Mouse (Mus musculus) hindlimb bud, embryonic 11.5 days (tissue): ENCODE data around the gene Palm.

Source experiments
- DNase-seq: peaks from one replicate; pipeline ENCODE4 v3.0.0-alpha.2; 2012; ENCODE audit warnings: low read depth, low spot score; ENCODE audit errors: extremely low spot score

The Palm gene

DNA sequence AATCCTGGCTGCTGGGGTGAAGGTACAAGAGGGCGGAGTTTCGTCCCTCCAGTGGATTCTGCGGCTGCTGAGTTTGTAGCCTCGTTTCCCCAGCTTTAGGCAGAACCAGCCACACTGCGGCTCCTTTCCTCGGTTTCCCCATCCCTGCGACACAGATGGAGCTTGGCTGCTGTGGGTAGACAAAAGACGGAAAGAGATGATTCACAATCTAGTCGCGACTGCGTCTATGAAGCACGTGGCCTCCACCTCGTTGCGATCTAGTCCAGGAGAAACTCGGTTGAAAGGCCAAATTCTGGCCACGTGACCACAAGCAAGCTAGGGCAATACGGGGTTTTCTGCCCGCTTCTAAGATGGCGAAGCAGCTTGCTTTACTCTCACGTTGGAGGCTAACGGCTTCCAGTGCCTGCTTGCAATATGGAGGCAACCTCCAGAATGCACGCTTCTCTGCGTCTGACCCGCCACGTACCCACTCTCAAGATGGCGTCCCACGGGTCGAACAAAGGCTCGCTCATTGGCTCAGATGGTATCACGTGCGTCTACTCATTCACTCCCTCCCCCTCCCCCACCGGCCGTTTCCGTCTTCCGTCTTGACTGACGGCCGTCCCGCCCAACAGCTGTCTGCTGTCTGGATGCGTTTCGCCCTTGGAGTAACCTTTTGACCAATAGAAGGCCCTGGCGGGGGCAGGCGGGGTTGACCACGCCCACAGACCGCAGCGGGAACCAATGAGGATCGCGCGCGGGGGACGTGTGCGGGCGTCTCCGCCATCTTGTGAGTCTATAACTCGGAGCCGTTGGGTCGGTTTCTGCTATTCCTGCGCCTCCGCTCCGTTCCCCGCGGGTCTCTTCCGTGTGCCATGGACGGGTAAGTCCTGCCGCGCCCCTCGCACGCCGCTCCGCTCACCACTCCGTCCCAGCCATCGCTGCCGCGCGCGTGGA lies 60.8 kb downstream of the Palm start, which contains the start of gene Ptbp1:
Gene Ptbp1, plus strand, starts transcription at position 568 of the 936 bp plus-strand sequence.
- DNase-seq = peak; percentile 98

DNA sequence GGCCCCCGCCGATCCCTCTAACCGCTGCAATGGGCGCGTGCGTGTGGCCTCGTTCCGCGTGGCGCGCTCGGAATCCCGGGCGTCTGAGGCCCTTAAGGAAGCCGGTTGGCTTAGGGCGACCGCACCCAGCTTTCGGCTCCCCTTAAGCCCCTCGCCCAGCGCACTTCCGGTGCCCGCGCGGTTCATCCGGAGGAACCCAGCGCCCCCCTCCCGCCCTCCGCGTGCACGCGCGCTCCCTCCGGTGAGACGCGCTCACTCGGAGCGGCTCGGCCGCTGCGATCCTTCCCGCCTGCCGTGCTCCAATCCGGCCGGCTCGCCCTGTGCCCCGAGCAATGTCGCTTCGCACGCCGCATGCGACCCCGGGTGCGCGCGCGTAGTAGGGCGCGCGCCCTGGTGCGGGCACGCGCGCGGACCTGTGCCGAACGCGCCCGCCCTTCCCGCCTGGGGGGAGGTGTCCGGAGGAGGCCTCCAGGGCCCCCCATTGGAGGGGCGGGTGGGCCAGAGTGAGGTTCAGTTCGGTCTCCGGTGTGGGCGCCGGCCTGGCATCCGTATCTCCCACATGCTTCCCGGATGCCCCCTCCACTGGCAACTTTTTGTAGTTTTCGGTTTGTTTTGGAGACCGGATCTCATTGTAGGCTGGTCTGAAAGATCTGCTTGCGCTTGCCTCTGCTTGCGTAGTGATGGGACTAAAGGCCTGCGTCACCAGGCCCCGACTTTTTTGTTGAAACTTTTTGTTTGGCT lies 61.6 kb downstream of the Palm start:
- DNase-seq = no peak

DNA sequence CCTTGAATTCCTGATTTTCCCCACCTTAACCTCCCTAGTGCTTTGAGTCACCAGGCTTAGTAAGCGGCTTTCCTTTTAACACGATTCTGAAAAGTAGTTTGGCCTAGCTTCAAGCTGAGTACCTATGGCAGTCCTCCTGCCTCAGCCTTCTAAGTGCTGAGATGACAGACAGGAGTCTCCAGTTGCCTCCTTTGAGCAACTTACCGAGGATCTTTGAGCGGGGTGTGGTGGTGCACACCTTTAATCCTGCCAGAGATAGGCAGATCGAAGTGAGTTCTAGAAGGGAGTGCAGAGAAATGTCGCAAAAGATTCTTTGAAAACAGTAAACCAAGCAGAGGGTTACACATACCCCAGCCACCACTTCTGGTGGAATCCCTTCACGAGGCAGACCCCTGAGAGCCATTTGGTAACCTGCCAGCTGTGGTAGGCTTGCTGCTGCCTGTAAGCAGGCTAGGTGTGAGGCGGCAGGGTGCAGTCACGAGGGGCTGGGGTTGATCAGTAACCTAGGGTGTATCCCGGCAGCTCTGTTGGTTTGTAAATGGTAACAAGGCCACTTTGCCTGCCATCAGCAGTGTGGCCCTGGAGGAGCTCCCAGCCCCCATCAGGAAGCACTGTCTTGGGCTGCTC lies 62.3 kb downstream of the Palm start:
- no peak for DNase-seq

DNA sequence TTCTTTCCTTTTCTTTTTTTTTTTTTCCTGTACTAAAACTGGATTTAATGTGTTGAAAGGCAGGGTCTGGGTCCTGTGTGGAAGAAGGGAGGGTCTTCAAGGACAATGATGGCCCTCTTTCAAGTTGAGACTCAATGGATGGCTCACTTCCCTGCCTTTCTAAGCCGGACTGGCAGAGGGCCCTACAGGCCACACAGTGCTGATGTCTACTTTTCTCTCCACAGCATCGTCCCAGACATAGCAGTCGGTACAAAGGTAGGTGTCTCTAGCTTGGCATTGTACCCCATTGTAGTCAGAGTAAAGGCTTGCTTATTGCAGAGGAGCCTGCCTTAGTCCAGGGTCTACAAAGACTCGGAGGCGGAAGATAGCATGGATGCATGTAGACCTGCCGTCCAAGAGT lies 62.9 kb downstream of the Palm start:
- DNase-seq = no peak

DNA sequence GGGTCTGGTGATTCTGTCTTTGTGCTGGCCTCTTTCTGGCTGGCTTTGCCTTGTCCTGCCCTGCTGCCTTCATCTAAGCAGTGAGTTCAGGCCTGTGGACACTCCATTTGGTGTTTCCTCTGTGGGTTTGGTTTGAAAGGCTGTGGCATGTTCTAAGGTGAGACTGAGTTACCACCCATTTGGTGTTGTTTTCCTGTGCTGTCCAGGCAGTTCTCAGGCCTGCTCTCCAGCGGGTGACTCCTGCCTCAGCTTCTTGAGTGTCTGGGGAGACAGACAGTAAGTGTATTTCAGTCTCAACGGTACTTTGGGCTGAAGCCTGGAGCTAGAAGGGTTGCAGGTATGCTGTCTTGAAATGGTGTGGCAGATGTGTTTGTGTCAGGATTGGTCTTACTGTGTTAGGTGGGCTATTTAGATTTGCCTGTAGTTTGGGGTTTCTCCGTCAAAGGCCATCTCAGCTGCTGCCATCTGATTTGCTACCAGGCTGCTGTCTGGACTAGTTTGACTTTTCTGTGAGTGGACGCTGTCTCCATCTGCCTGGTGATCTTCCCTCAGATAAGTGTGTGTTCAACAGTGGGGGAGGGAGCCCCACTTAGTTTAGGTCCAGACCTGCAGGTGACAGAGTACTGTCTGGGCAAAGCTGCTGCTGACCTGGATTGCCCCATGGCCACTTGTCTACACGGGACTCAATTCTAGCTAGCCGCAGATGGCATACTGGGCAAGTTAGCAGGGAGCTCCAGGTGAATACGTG lies 63.5 kb downstream of the Palm start:
- no peak for DNase-seq

DNA sequence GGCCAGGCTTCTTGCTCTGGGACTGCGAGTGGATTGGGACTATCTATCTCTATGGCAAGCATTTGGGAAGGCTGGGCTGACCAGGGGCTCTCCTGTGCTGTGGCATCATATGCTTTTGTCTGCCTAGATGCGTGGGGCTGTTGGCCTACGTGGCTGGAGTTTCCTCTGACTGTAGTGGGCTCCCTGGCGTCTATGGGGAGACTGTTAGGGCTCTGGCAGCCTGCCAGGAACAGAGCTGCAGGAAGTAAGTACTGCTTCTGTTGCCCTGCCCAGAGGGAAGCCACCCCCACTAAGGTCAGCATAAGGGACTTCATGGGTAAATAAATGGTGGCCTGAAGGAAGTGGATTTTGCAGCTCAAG lies 64.1 kb downstream of the Palm start:
- DNase-seq = no peak

DNA sequence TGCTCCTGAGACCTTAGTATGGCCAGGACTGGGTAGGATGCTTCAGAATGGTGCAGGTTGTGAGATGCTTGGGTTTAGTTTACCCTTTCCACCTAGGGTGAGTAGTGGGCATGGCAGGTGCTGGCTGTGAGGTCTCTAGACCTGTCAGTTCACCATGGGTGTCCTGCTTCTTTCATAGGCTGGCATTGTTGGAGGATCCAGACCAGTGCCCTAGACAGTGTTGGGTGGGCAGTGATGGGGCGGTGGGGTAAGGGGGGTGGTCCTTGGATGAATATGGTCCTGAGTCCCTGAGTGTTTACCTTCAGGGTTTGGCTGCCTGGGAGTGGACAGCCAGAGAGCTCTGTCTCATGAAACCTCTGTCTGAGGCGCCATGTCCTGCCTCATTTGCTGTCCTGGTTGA lies 64.5 kb downstream of the Palm start:
- DNase-seq = no peak

DNA sequence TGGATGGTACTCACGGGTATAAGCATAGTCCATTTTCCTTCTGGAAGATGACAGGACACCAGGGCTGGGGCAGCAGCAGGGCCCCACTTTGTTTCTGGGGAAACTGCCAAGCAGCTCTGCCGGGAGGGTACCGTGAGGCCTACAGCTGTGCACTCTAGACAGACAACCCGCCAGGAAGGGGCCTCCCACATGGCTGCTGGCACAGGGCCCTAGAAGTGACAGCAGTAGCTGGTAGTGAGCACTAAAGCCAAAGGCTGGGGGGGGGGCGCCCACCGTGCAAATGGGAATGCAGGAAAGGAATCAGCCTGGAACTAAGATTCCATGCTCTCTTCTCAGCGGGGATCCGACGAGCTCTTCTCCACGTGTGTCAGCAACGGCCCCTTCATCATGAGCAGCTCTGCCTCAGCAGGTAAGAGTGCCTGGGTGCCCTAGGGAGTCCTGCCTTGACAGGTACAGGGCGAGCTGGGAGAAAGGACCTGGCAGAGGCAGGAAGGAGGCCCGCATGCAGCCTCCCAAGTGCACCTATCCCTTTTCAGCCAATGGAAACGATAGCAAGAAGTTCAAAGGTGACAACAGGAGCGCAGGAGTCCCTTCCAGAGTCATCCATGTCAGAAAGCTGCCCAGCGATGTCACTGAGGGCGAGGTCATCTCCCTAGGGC lies 65.2 kb downstream of the Palm start:
- no peak for DNase-seq

DNA sequence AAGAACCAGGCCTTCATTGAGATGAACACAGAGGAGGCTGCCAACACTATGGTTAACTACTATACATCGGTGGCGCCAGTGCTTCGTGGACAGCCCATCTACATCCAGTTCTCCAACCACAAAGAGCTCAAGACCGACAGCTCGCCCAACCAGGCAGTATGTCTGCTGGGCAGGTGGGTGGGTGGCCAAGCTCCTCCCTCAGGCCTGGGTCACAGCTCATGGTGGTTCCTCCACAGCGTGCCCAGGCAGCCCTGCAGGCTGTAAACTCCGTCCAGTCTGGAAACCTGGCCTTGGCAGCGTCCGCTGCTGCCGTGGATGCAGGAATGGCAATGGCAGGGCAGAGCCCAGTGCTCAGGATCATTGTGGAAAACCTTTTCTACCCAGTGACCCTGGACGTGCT lies 65.7 kb downstream of the Palm start:
- no peak for DNase-seq

DNA sequence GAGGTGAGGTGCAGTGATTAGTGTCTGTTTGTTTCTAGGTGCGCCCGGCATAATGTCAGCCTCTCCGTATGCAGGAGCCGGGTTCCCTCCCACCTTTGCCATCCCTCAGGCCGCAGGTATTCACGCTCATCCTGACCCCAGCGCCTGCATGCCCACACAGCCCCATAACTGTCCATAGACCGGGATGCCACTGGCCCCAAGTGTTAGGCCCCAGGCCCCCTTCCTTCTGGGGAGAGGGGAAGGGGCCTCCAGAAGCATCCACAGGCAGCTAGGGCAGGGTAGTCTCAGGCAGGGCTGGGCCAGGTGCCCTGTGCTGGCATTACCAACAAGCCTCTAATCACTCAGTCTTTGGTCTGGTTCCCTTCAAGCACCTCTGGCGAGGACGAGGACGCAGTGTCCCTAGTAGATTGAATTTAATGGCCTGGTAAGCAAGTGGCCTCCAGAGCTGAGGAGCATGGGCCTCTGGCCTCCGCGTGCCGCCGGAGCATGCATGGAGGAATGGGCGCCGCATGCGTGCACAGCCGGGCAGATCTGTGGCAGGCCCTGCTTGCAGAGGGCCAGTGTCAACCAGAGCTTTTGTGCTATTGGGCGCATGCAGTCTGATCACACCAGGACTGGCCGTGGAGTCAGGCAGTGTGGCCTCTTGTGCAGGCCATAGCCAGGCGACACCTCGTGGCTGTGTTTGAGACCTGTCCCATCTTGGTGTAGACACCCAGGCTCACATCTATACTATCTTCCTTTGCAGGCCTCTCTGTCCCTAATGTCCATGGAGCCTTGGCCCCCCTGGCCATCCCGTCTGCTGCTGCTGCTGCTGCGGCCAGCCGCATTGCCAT lies 66.9 kb downstream of the Palm start:
- DNase-seq = no peak

DNA sequence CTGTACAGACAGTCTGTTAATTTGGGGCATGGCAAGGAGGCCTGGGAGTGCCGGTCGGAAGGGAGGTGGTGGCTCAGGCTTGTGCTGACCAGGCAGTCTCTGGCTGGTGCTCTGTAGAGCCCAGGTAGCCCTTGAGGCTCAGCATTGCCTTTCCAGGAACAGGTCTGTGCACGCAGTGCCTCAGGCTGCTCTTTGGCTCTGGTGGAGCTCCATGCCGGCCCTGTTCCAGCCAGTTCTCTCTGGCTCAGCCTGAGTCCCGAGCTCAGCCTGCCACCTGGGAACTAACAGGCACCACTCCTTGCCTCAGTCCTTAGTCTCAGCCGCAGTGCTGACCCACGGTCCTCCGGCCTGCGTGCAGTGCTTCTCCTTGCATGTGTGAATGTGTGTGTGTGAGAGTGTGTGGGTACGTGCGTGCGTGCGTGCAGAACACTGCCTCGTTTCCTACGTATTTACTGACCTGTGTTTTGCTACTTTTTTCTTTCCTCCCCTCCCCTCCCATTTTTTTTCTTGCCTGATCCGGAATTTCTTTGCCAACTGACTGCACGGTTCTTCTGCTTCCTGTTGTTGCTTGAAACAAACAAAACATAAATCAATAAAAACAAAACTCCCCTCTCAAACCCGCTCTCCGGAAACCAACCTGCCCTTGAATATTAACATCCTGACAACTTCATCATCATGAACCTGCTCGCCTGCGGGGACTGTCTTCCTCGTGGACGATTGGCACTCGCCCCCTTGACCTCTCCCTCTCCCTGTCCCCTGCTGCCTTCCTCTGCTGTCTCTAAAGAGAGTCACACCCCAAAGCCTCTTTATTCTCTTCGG lies 68.1 kb downstream of the Palm start:
- no peak for DNase-seq

DNA sequence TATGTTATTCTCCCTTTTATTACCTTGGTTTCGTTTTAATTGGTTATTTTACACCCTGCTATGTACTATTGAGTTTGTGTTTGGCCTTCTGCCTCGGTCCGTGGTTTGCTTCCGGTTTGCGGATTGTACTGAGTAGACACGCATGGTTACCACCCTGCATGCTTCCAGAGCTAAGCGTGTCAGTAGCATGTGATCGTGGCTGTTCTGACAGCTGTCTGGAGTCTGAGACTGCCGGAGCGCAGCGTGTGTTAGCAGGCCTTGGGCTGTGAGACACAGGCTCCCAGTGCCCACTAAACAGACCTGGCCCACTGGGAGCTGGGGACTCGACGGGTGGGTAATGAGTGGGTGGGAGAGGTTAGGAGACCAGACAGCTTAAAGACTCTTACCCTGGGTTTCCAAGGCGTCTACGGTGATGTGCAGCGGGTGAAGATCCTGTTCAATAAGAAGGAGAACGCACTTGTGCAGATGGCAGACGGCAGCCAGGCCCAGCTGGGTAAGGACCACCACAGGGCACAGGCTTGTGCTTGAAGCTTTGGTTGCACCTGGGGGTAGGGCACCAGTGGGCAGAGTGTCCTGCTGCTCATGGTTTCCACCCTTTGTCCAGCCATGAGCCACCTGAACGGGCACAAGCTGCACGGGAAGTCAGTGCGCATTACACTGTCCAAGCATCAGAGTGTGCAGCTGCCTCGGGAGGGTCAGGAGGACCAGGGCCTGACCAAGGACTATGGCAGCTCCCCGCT lies 68.8 kb downstream of the Palm start:
- no peak for DNase-seq

DNA sequence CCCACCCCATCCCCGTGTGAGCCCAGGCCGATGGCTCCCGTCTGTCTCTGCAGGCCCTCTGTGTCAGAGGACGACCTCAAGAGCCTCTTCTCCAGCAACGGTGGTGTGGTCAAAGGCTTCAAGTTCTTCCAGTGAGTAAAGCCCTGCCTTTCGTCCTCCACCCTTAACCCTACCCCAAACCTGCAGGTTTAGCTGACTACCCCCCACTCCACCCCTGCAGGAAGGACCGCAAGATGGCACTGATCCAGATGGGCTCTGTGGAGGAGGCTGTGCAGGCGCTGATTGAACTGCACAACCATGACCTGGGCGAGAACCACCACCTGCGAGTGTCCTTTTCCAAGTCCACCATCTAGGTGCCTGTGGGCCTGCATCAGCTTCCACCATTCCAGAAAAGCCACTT lies 69.6 kb downstream of the Palm start:
- no peak for DNase-seq

DNA sequence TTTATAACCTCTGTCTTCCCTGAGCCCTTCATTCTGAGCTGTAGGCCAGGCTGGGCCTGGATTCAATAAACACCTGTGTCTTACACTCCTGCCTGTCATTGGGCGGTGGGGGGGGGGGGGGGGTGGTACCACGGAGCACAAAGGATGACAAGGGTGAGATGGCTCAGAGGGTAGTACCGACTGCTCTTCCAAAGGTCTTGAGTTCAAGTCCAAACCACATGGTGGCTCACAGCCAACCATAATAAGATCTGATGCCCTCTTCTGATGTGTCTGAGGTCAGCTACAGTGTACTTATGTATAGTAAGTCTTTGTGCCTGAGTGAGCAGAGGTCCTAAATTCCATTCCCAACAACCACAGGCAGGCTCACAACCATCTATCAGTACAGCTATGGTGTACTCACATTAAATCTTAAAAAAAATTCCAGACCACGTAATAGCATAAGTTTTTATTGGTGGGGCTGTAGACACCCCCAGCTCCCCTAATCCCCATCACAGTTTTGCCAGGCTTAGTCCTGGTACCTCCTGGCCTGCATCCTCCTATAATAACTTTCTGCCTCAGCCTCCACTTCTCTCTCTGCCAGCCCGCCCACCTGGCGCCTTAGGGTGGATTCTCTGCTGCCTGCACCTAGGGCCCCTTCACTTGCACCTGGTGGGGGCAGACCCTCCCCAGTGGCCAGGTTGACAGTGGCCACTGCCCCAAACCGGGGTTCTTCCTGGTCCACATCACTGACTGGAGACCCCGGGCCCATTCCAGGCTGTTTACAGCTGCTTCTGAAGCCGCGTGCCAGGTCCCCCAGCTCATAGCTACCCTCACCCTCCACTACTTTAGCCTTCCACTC lies 71.2 kb downstream of the Palm start:
- DNase-seq = no peak

DNA sequence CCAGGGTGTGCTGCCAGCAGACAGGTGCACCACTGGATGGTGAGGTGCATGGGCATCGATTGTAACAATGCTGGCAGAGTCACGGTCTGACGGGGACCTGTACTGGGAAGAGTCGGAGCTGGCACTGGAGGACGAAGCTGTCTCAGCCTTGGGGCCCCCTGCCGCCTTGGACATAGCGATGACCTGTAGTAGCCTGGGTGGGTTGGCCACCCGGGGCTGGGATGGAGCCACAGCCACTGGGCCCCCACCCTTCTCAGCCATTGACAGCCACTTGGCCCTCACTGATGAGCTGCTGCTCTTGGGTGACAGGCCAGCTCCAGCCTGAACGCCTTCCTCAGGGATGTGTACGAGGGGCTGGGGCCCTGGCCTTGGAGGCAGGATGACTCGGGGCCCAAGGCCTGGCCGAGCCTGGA lies 71.8 kb downstream of the Palm start:
- no peak for DNase-seq

DNA sequence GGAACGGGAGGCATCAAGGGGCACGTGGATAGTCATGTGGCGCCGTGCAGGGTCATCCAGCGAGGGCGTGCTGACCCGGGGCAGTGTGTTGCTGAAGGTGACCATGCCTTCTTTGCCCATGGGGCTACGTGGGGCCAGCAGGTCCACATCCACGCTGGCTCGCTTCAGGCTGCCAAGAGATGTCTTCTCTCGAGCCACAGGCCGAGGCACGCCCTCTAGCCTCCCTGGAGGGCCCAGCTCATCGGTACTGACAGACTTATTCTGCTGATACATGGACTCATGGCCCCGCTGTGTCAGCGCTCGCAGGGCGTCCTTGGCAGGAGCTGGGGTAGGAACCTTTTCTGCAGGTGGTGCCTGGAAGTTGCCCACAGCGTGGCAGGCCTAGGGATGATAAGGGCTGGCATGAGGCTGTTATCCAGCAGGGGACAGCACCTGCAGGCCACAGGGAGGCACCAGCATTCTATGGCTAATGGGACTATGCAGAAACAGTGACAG lies 72.5 kb downstream of the Palm start:
- DNase-seq = no peak

DNA sequence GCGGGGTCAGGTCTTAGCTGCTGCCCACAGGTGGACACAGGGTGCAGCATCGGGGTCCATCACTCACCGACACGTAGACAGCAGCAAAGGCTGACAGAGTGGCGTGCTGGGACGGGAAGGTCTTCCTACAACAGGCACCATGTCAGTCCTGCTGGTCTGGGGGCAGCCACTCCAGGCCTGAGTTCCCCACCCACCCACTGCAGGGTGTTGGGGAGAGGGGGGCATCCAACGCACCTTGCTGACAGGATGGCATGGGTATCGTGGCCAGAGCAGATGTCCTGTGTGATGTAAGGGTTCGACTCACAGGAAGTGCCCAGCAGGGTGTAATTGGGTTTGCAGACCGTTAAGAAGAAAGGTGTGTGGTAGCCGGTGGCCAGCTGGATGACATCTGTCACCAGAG lies 73.2 kb downstream of the Palm start:
- DNase-seq = no peak
